Mouse (Mus musculus): Measurements from ENCODE around the gene Cspg5.

Gene Cspg5

GRCm38 (mm10) chr9:110250776-110251175, 7.2 kb downstream of the Cspg5 start:
- in situ Hi-C loops (cut with MboI; ENCODE audit: low sequenced_read_pairs) = no loop called here

- in situ Hi-C loops (cut with MboI; ENCODE audit: low sequenced_read_pairs) = no loop called here
Observed at GRCm38 (mm10) chr9:110255407-110256019, 11.9 kb downstream of the Cspg5 start.

GRCm38 (mm10) chr9:110258646-110259045, 15.1 kb downstream of the Cspg5 start:
- in situ Hi-C loops (cut with MboI; ENCODE audit: low sequenced_read_pairs) = no loop called here

DNA sequence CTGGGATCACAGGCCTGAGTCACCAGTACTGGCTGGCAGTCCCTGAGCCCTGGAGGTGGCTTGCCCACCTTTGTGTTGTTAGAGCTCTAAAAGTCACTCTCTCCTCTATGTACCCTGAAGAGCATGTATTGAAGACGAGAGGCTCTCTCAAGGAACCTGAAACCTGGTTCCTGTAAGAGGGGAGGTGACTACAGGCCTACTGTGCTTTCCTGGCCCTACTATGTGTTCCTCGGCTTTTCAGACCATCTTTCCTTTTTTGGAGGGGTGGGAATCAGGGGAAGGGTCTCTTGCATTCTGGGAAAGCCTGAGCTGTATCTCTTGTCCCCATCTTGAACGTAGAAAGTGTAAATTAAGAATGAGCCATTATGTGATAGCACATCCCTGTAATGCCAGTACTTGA, 15.5 kb downstream of the Cspg5 start:
- in situ Hi-C loops (cut with MboI; ENCODE audit: low sequenced_read_pairs) = no loop called here

GRCm38 (mm10) chr9:110263181-110263580, 19.6 kb downstream of the Cspg5 start:
- in situ Hi-C loops (cut with MboI; ENCODE audit: low sequenced_read_pairs) = no loop called here

- in situ Hi-C loops (cut with MboI; ENCODE audit: low sequenced_read_pairs) = no loop called here
Observed at GRCm38 (mm10) chr9:110264991-110265390, 21.4 kb downstream of the Cspg5 start.

- in situ Hi-C loops (cut with MboI; ENCODE audit: low sequenced_read_pairs) = no loop called here
Observed at GRCm38 (mm10) chr9:110268416-110268815, 24.8 kb downstream of the Cspg5 start.

DNA sequence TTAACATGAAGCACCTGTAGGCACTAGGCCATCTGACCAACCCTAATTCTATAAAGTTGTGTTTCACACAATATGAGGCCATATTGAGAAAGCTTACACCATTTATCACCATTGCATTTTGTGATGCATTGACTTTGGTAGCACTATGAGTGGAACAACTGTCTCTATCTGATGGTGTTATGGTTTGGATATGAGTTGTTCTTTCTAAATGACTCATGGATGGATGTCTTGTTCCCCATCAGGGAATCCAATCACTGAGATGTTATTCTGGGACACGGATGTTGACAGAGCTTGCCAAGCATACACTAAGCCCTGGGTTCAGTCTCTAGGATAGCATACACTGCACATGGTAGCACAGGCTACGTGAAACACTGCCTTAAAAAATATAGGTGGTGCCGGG, 28.7 kb downstream of the Cspg5 start:
- in situ Hi-C loops (cut with MboI; ENCODE audit: low sequenced_read_pairs) = no loop called here

- in situ Hi-C loops (cut with MboI; ENCODE audit: low sequenced_read_pairs) = no loop called here
Observed at GRCm38 (mm10) chr9:110273507-110273906, 29.9 kb downstream of the Cspg5 start.

GRCm38 (mm10) chr9:110275882-110276281, 32.3 kb downstream of the Cspg5 start:
- in situ Hi-C loops (cut with MboI; ENCODE audit: low sequenced_read_pairs) = loop anchor here (25.0 kb wide), 1 partner anchor 389 kb away; the partner anchor contains the start of gene Cdc25a

DNA sequence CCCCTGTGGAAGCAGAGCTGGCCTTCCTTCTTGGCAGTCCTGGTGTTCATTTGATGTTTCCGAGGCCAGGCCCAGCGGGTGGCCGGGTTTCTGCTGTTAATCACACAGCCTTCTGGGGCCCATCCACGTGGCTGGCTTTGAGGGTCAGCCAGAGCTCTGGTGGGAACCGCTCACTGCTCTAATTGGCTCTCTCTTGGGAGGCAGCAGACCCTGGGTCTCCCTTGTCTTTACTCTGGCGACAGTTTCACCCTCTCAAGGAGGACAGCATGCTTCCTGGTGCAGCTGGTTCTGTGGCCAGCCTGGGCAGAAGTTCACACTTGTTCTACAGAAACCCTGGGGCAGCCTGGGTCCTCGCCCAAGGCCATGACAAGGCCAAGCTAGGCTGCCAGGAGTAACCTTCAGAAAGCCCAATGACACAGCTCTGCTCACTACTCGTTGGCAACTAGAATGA, 33.9 kb downstream of the Cspg5 start:
- in situ Hi-C loops (cut with MboI; ENCODE audit: low sequenced_read_pairs) = loop anchor here (25.0 kb wide), 1 partner anchor 390 kb away; the partner anchor contains the start of gene Cdc25a

GRCm38 (mm10) chr9:110284075-110284697, 40.6 kb downstream of the Cspg5 start:
- in situ Hi-C loops (cut with MboI; ENCODE audit: low sequenced_read_pairs) = loop anchor here (25.0 kb wide), 1 partner anchor 397 kb away; the partner anchor contains the start of gene Cdc25a

GRCm38 (mm10) chr9:110287321-110287924, 43.8 kb downstream of the Cspg5 start:
- in situ Hi-C loops (cut with MboI; ENCODE audit: low sequenced_read_pairs) = loop anchor here (25.0 kb wide), 1 partner anchor 400 kb away; the partner anchor contains the start of gene Cdc25a

GRCm38 (mm10) chr9:110293254-110293718, 49.7 kb downstream of the Cspg5 start:
- in situ Hi-C loops (cut with MboI; ENCODE audit: low sequenced_read_pairs) = loop anchor here (25.0 kb wide), 1 partner anchor 406 kb away; the partner anchor contains the start of gene Cdc25a

- in situ Hi-C loops (cut with MboI; ENCODE audit: low sequenced_read_pairs) = loop anchor here (25.0 kb wide), 1 partner anchor 407 kb away; the partner anchor contains the start of gene Cdc25a
Observed at GRCm38 (mm10) chr9:110293873-110294415, 50.4 kb downstream of the Cspg5 start.

- in situ Hi-C loops (cut with MboI; ENCODE audit: low sequenced_read_pairs) = loop anchor here (25.0 kb wide), 1 partner anchor 407 kb away; the partner anchor contains the start of gene Cdc25a
Observed at GRCm38 (mm10) chr9:110294786-110295185, 51.2 kb downstream of the Cspg5 start.

DNA sequence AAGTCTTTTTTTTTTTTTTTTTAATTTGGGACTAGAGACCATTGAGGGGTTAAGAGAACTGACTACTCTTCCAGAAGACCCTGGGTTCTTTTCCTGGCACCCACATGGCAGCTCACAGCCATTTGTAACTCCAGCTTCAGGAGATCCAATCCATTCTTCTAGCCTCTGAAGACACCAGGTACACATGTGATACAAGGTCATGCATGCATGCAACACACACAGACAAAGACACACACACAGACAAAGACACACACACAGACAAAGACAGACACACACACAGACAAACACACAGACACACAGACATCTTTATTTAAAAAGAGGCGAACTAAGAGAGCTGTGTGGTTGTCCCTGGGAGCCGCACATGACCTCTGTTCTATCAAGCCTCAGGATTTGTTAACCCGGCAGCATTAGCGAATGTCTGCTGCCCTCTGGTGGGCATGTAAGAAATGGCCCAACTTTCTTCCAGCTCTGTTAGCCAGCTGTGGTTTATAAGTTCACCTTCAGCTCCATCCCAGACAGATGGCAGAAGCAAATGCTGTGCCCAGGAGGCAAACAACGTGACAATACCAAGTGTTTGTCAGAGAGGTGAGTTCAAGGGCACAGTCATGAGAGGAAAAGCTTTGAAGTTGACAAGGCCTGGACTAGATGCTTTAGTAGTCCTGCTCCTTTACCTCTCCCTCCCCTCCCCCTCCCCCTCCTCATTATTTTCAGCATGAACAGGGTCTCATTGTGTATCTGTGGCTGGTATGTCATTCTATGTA, 53.5 kb downstream of the Cspg5 start:
- in situ Hi-C loops (cut with MboI; ENCODE audit: low sequenced_read_pairs) = loop anchor here (25.0 kb wide), 1 partner anchor 410 kb away; the partner anchor contains the start of gene Cdc25a

DNA sequence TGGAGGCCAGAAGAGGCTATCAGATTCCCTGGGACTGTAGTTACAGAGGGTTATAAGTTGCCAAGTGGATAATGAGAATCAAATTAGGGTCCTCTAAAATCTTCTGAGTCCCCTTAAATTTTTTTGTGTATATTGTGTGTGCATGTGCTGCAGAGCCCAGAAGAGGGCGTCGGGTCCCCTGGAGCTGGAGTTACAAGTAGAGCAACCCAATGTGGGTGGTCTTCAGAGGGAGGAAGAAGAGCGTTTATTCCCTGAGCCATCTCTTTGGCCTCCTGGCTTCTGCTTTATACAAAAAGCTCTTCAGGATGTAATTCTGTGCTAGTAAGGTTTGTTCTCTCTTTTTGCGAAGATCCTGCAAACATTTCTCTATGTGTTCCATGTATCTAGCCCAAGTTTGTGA, 60.9 kb downstream of the Cspg5 start:
- in situ Hi-C loops (cut with MboI; ENCODE audit: low sequenced_read_pairs) = no loop called here

GRCm38 (mm10) chr9:110304969-110305651, 61.5 kb downstream of the Cspg5 start, which contains the start of gene Elp6:
Gene Elp6, plus strand, starts transcription at chr9:110305173.
- in situ Hi-C loops (cut with MboI; ENCODE audit: low sequenced_read_pairs) = no loop called here

- in situ Hi-C loops (cut with MboI; ENCODE audit: low sequenced_read_pairs) = no loop called here
Observed at GRCm38 (mm10) chr9:110306371-110306770, 62.8 kb downstream of the Cspg5 start.

Data from CH12F3 (cell line).